Mouse (Mus musculus) G1E-ER4 (cell line): ENCODE measurements around the gene Klb. TPM values are rescaled to one million over a fixed set of nuclear protein-coding genes. Genes with fewer than 3 reads are reported as not detected.

ENCODE experiments used
- GATA1 ChIP-seq: IDR thresholded peaks from one replicate; pipeline ENCODE4 v1.8.0; 2012; ENCODE audit warnings: low read length, inconsistent platforms
- polyA plus RNA-seq: library from polyadenylated mRNA; stranded (reverse); fragments of >175 nt; gene quantifications from 2 replicates; pipeline ENCODE4 v1.2.3, GENCODE M21; 2012

The Klb gene
- polyA plus RNA-seq = not detected in 2 replicates

- TF ChIP-seq GATA1 = no peak
Observed at GRCm38 (mm10) chr5:65348168-65348567, at the start of gene Klb. TSS of gene Klb (plus strand) at chr5:65348314.

- TF ChIP-seq GATA1 = no peak
Observed at GRCm38 (mm10) chr5:65300121-65300520, 48.0 kb upstream of the Klb start.

- no peak for TF ChIP-seq GATA1
Observed at GRCm38 (mm10) chr5:65305516-65305915, 42.6 kb upstream of the Klb start.

GRCm38 (mm10) chr5:65308208-65308607 is 39.9 kb upstream of the Klb start:
- no peak for TF ChIP-seq GATA1

- TF ChIP-seq GATA1 = no peak
Observed at GRCm38 (mm10) chr5:65308866-65309265, 39.2 kb upstream of the Klb start.

- TF ChIP-seq GATA1 = no peak
Observed at GRCm38 (mm10) chr5:65319176-65319575, 28.9 kb upstream of the Klb start.

GRCm38 (mm10) chr5:65322165-65322564 is 25.9 kb upstream of the Klb start:
- TF ChIP-seq GATA1 = no peak

- TF ChIP-seq GATA1 = no peak
Observed at GRCm38 (mm10) chr5:65324271-65324670, 23.8 kb upstream of the Klb start.

- no peak for TF ChIP-seq GATA1
Observed at GRCm38 (mm10) chr5:65324758-65325355, 23.3 kb upstream of the Klb start.

- no peak for TF ChIP-seq GATA1
Observed at GRCm38 (mm10) chr5:65326212-65326611, 21.9 kb upstream of the Klb start.

GRCm38 (mm10) chr5:65329971-65330370 is 18.1 kb upstream of the Klb start:
- TF ChIP-seq GATA1 = no peak

GRCm38 (mm10) chr5:65334788-65335187 is 13.3 kb upstream of the Klb start:
- no peak for TF ChIP-seq GATA1

- no peak for TF ChIP-seq GATA1
Observed at GRCm38 (mm10) chr5:65335298-65336074, 12.6 kb upstream of the Klb start, which contains the start of gene Rfc1. TSS of gene Rfc1 (minus strand) at chr5:65335670.

- TF ChIP-seq GATA1 = no peak
Observed at GRCm38 (mm10) chr5:65336075-65336355, 12.1 kb upstream of the Klb start.

GRCm38 (mm10) chr5:65338394-65338793 is 9.7 kb upstream of the Klb start:
- TF ChIP-seq GATA1 = no peak

GRCm38 (mm10) chr5:65340167-65340566 is 7.9 kb upstream of the Klb start:
- TF ChIP-seq GATA1 = no peak

- TF ChIP-seq GATA1 = no peak
Observed at GRCm38 (mm10) chr5:65350508-65350907, 2.4 kb downstream of the Klb start.

- TF ChIP-seq GATA1 = no peak
Observed at GRCm38 (mm10) chr5:65354097-65354496, 6.0 kb downstream of the Klb start.
